Mouse (Mus musculus) ES-Bruce4 (cell line): ENCODE measurements around the gene Slc6a9.

Experiments
- CTCF ChIP-seq: IDR thresholded peaks from one replicate; pipeline ENCODE4 v1.8.1; 2011; ENCODE audit warnings: low read depth, low read length
- EP300 ChIP-seq: IDR thresholded peaks from 2 replicates; pipeline ENCODE4 v1.6.1; 2011; ENCODE audit warnings: low read depth, low read length; ENCODE audit not compliant: insufficient read depth
- POLR2A ChIP-seq: IDR thresholded peaks from one replicate; pipeline ENCODE4 v1.8.1; 2011; ENCODE audit warnings: low read length; ENCODE audit not compliant: insufficient read depth

DNA sequence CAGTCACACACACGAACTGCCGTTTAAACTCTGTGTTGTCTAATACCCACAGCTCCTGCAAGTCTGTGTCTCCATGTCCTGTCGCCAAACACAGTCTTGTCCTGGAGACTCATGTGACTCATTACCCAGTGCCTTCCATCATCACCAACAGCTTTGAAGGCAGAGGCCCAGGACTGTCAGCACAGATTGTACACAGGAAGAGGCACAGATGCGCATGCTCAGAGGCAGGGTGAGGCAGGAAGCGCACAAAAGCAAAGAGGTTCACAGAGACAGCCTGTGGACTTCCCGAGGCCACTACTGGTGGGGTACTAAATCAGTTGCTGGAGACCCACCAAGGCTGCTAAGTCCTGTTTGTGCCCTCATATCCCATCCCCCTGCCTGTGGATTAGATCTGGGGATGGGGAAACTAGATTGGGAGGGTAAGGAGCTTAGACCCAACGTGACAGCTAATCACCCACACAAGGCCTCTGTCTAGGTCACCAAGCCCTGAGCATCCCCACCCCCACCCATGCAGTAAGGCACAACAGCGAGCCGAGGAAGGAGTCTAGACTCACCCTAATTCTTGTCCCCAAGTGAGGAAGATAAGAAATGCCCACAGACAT lies 20.6 kb upstream of the Slc6a9 start:
- TF ChIP-seq CTCF (no peak), POLR2A (no peak), EP300 (no peak)
